Mouse (Mus musculus): ENCODE results near the gene Lims1.

DNA sequence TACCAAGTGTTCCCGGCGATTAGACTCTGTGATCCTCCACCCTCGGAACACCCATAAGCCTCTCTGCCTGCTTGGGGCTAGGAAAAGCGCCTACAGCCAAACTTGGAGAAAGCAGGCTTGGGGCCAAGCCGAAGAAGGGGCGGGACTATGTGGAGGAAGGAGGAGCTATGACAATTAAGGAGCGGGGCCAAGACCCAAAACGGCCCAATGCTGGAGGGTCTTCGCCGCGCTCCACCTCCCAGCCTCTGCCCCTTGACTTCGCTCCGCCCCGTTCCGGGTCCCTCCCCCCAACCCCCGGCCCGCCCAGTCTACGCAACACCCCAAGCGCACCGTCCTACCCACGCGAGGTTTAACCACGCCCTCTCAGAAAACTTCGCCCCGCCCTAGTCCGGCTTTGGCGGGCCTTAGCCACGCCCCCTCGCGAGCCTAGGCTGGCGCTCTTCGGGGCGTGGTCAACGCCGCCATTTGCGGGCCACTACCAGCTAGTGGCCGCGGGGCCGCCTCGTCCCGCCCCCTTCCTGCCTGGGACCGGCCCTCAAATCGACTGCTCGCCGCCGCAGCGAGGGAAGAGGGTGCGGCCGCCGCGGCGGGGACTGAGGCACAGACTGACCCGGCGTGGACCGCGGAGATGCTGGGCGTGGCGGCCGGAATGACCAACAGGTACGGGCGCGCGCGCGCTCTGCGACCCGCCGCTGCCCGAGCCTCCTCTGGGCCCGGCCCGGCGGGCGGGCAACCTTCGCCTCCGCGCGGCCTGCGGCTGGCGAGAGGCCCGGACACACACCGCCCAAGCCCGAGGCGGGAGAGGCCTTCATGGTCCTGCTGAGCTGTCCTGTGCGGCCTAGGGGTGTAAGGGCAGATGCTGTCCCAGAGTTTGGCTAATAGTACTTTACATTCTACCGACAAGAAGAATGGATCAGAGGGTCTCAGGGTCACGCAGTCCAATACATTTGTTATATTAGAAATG, at the start of gene Lims1:
- TF ChIP-seq CTCF (IDR thresholded peaks at IDR 0.05), result no peak
- no peak; the same call in none of the 2 replicates for TF ChIP-seq EP300 (IDR thresholded peaks at IDR 0.05)

Data from lung, postnatal 0 days (tissue).